Mouse (Mus musculus) liver, embryonic 12.5 days (tissue): ENCODE results near the gene Xpo4. TPM values are rescaled to one million over a fixed set of nuclear protein-coding genes. Genes with fewer than 3 reads are reported as not detected.

Experiments used
- ATAC-seq: fragments of 200-750 bp; cut with Nextera tagmentation; 2 replicates; pipeline ENCODE4 v1.8.0; 2017; ENCODE audit warnings: moderate number of reproducible peaks, mild to moderate bottlenecking, moderate library complexity
- H3K27ac ChIP-seq: fragments of 300-500 bp; sonication (generic); 2 replicates; pipeline ENCODE4 v1.5.1; 2016; ENCODE audit warnings: mild to moderate bottlenecking
- H3K27me3 ChIP-seq: fragments of 300-500 bp; sonication (generic); replicated peaks from 2 replicates; pipeline ENCODE4 v1.6.1; 2016; ENCODE audit warnings: mild to moderate bottlenecking, moderate library complexity
- H3K36me3 ChIP-seq: fragments of 300-500 bp; sonication (generic); 2 replicates; pipeline ENCODE4 v1.6.1; 2016; ENCODE audit warnings: mild to moderate bottlenecking, moderate library complexity
- H3K4me1 ChIP-seq: fragments of 300-500 bp; sonication (generic); 2 replicates; pipeline ENCODE4 v1.6.1; 2016
- H3K4me2 ChIP-seq: fragments of 300-500 bp; sonication (generic); 2 replicates; pipeline ENCODE4 v1.6.1; 2016; ENCODE audit warnings: mild to moderate bottlenecking, moderate library complexity
- H3K4me3 ChIP-seq: fragments of 300-500 bp; sonication (generic); 2 replicates; pipeline ENCODE4 v1.5.1; 2016; ENCODE audit warnings: mild to moderate bottlenecking, moderate library complexity
- H3K9ac ChIP-seq: fragments of 300-500 bp; sonication (generic); 2 replicates; pipeline ENCODE4 v1.6.1; 2016; ENCODE audit warnings: mild to moderate bottlenecking, moderate library complexity
- H3K9me3 ChIP-seq: fragments of 300-500 bp; sonication (generic); replicated peaks from 2 replicates; pipeline ENCODE4 v1.6.1; 2016; ENCODE audit warnings: mild to moderate bottlenecking, moderate library complexity
- WGBS: fragments of 180-500 bp; shearing (Covaris S2); methylation state at CpG from one replicate; pipeline ENCODE4 v1.1.7; 2016; ENCODE audit not compliant: insufficient replicate concordance; 5-methylcytosine and 5-hydroxymethylcytosine counted together
- polyA plus RNA-seq: library from polyadenylated mRNA; unstranded; fragments of >200 nt; fragmentation: Nextera tagmentation; extraction: Ambion mirVana; gene quantifications from 2 replicates; pipeline ENCODE4 v1.2.1, GENCODE M21; 2016

Gene Xpo4
- polyA plus RNA-seq = 28.9 and 29.3 TPM in 2 replicates

DNA sequence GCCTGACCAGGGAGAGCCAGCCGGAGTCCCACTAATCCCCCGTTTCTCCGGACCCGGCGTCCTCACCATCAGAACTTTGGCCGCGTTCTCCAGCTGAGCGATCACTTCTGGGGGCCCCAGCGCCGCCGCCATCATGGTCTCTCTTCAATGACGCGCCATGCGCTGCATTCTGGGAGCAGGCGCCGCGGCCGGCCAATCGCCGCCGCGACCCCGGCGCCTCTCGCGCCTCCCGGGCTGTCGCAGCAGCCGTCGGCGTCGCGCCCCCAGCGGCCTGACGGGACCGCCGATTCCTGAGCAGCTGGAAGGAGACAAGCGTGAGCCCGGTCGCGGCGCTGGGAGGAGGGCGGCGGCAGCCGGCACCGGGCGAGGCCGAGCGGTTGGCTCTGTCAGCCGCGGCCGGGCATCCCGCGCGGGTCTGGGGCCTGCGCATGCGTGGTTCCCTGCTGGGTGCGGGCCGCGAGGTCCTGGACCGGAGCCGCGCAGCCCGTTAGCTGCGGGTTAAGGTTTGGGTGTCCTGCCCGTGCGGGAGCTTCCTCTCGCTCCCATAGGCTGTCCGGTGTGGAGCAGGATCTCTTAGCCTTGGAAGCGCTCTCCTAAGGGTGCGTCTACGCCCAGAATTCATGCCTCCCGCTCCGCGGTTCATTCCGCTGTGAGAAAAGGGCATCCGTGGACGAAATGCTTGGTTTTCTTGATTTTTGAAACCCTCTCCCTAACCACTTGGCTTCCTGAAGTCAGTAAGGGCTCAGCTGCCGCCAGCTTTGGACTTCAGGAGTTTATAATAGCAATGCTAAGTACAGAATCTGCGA lies at the start of gene Xpo4:
Gene Xpo4 (minus strand): TSS at position 609 of the 806 bp plus-strand sequence.
- Histone ChIP-seq H3K27me3 (no peaks in the 10 kb centered on the region), H3K9ac (peak within 1 kb of the TSS; percentile 91), H3K4me3 (peak within 1 kb of the TSS; percentile 81), H3K4me1 (peaks cover 42% of the 10 kb centered on the region), H3K36me3 (peaks cover 9% of the 10 kb centered on the region; the same call in 1 of the 2 replicates), H3K27ac (peak within 1 kb of the TSS; percentile 98), H3K4me2 (peak within 1 kb of the TSS; percentile 76), H3K9me3 (no peaks in the 10 kb centered on the region)
- peak; percentile 90 for ATAC-seq
- under 1% methylated on average over 73 of the region's 80 CpGs for WGBS

DNA sequence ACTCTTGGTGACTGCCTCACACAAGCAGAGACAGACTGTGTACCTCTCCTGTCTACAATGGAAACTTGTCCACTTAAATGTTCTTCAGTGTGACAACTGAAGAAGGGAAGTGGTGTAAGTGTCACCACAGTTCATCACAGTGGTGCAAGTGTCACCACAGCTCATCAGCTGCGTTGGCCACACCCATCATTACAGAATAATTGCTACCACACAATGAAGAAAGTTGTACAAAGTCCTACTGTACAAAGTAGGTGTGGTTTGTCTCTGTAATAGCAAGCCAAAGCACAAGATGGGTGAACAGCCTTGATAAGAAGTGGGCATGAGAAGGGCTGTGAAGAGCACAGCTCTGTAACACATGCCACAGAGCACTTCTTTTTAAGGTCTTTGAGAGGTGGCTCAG lies 47.7 kb upstream of the Xpo4 start:
- Histone ChIP-seq H3K27ac (no peak overlapping the region), H3K27me3 (no peaks in the 10 kb centered on the region), H3K4me3 (no peak overlapping the region), H3K4me2 (no peak overlapping the region), H3K9ac (no peak overlapping the region), H3K4me1 (peaks cover 36% of the 10 kb centered on the region), H3K36me3 (0 out of 2 replicates have a peak, but pooled peaks cover 3% of the 10 kb centered on the region), H3K9me3 (no peaks in the 10 kb centered on the region)
- ATAC-seq = peak; percentile 66
- 38% methylated on average over 1 of the region's 1 CpGs for WGBS

DNA sequence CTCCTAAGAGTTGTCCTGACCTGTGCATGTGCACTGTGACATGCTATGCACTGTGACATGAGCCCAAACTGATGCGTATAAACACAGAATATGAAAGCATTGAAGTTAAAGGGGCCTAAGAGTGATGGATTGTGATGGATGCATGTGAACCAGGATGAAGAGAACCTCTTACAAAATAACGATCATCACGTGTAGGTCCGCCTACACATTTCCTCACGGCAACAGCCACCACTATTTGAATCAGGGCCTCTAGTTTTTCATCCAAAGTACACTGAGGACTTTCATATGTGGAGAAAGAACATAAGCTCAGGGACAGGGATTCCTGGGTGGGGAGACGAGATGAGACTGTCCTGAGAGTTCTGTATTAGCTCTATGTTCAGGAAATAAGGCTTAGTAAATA lies 45.8 kb upstream of the Xpo4 start:
- no peak for ATAC-seq
- no peak overlapping the region for H3K4me3 ChIP-seq
- no peak overlapping the region for H3K4me2 ChIP-seq
- H3K4me1 ChIP-seq = peaks cover 44% of the 10 kb centered on the region
- H3K27me3 ChIP-seq = no peaks in the 10 kb centered on the region
- H3K9ac ChIP-seq = no peak overlapping the region
- no peaks in the 10 kb centered on the region for H3K36me3 ChIP-seq
- H3K9me3 ChIP-seq = no peaks in the 10 kb centered on the region
- WGBS = 83% methylated on average over 6 of the region's 6 CpGs
- H3K27ac ChIP-seq = no peak overlapping the region

DNA sequence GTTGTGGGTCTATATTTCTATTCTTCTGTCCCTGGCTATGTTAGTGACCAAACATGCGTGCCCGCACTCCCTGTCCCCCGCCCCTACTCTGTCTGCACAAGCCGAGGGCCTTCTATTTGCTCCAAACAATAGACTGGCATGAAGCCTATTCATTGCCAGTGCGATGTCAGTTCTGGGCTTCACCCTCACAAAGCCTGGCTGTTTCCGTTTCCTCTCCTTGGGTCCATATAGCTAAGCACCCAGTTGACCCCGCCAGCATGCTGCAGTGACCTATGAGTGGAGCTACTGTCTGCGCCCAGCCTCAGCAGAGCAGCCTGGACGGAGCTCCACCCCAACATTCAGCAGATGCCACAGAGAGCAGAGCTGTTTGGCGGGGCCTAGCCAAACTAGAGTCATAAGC lies 43.9 kb upstream of the Xpo4 start:
- 75% methylated on average over 10 of the region's 10 CpGs for whole genome bisulfite sequencing
- H3K9me3 ChIP-seq = no peaks in the 10 kb centered on the region
- H3K4me1 ChIP-seq = peaks cover 44% of the 10 kb centered on the region
- no peaks in the 10 kb centered on the region for H3K36me3 ChIP-seq
- ATAC-seq = no peak
- no peak overlapping the region for H3K4me3 ChIP-seq
- no peak overlapping the region for H3K27ac ChIP-seq
- H3K9ac ChIP-seq = no peak overlapping the region
- no peaks in the 10 kb centered on the region for H3K27me3 ChIP-seq
- no peak overlapping the region for H3K4me2 ChIP-seq

DNA sequence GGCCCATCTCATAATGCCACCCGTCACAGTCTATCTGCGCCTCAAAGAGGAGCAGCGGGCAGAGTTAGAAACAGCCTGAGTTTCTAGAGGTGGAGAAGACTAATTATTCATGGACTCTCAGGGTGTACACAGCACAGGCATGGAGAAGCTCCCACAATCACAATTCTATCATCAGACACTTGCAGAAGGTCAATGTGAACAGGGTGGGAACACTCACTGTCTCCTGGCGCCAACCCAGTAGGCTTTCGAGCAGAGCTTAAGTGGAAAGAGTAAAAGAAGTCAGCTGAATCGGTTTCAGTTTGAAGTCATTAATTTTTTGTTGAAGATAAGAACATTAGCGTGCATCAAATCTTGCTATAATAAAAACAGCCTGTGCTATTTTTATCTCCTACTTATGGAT lies 43.4 kb upstream of the Xpo4 start:
- Histone ChIP-seq H3K27ac (no peak overlapping the region), H3K4me1 (peaks cover 42% of the 10 kb centered on the region), H3K4me3 (no peak overlapping the region), H3K4me2 (no peak overlapping the region), H3K27me3 (no peaks in the 10 kb centered on the region), H3K9ac (no peak overlapping the region), H3K36me3 (no peaks in the 10 kb centered on the region), H3K9me3 (no peaks in the 10 kb centered on the region)
- ATAC-seq = no peak
- 81% methylated on average over 7 of the region's 7 CpGs for WGBS

DNA sequence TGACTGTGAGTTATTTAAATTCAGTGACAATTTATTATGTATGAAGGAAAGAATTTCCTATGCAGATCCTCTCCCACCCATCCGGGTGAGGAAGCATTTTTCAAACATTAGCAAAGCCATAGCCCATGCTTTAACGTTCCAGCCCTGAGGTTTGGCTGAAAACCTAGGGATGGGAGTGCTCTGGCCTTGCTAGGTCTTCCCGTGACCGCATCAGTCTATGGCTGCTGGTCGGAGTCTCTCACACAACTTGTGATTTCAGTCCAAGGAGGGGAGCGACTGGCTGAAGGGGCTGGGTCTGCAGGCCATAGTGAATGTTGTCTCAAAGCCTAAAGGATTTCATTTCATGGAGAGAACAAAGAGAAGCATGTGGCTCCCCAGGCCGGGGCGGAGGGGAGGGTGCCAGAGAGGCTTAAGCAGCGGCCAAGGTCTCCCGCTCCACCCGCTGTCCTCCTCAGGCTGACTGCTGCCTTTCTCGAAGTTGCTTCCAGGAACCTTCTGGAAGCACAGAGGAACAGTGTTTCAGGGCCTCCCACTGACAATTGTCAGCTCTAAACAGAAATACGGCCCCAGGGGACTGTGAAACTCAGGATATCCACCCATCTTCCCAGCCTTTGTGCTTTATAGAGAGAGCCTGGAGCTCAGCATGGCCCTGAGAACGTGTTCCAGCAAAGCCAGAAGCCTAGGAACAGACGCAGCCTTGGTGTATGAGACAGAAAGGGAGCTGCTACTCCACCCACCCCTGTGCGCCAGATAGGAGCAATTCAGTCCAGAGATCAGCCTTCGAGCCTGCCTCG lies 42.1 kb upstream of the Xpo4 start:
- WGBS = 65% methylated on average over 18 of the region's 18 CpGs
- Histone ChIP-seq H3K27me3 (no peaks in the 10 kb centered on the region), H3K4me2 (no peak overlapping the region), H3K36me3 (peaks cover 4% of the 10 kb centered on the region; the same call in 1 of the 2 replicates), H3K9me3 (no peaks in the 10 kb centered on the region), H3K9ac (no peak overlapping the region), H3K27ac (no peak overlapping the region), H3K4me3 (no peak overlapping the region), H3K4me1 (peaks cover 29% of the 10 kb centered on the region)
- ATAC-seq = peak; percentile 58; the same call in 1 of the 2 replicates

DNA sequence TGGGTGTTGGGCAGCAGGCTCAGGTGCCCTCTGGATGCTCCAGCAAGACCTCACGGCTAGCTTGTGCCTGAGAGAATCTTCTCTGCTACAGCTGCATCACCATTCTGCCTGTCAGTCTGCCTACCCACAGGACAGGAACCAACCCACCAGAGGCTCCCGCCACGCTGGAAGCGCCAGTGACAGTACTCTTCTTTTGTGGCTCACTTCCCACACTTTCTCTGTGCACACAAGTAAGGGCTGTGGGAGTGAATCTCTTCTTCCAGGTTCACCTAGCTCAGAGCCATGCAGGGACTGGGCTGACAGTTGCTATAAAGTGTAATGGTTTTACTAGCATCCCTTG lies 41.5 kb upstream of the Xpo4 start:
- no peak overlapping the region for H3K9ac ChIP-seq
- H3K36me3 ChIP-seq = peaks cover 7% of the 10 kb centered on the region; the same call in 1 of the 2 replicates
- no peak overlapping the region for H3K27ac ChIP-seq
- ATAC-seq = no peak
- 73% methylated on average over 4 of the region's 4 CpGs for WGBS
- no peaks in the 10 kb centered on the region for H3K9me3 ChIP-seq
- H3K4me3 ChIP-seq = no peak overlapping the region
- H3K4me2 ChIP-seq = no peak overlapping the region
- H3K27me3 ChIP-seq = no peaks in the 10 kb centered on the region
- peaks cover 28% of the 10 kb centered on the region for H3K4me1 ChIP-seq

DNA sequence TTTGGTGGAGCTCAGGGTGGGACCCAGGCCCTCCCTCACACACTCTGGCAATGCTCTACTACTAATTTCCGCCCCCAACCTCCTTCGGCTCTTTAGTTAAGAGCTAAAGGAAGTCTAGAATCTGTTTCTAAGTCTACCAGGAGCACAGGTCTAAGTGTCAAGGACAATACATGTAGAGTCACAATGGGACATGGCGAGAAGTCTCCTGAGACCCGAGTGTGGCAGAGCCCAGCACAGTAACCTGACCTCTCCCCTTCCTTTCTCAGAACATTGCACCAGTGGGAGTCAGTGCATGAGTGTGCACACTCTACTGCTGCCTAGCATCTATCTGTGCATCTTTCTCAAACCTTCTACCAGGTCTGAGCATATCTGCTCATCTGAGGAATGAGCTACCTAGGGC lies 40.5 kb upstream of the Xpo4 start:
- Histone ChIP-seq H3K27ac (no peak overlapping the region), H3K4me3 (no peak overlapping the region), H3K9ac (no peak overlapping the region), H3K27me3 (no peaks in the 10 kb centered on the region), H3K4me1 (peaks cover 23% of the 10 kb centered on the region), H3K4me2 (no peak overlapping the region), H3K9me3 (no peaks in the 10 kb centered on the region), H3K36me3 (peaks cover 7% of the 10 kb centered on the region; the same call in 1 of the 2 replicates)
- ATAC-seq = no peak
- WGBS = 80% methylated on average over 4 of the region's 4 CpGs

DNA sequence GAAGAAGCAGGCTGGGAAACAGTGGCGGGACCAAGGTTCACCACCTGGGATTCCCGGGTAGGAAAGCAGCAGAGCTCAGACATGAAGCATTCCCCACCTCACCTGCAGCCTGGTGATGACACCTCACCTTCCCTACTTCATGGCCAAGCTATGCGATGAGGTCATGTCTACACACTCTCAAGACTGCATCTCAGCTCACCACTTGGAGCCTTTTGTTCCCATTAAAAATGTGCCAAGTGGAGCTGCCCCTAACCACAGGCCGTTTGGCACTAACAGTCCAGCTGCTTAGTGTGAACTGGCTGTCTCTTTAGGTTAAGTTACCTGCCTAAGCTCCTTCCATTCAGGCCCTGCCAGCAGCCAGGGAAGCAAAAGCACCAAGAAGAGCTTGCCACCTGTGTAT lies 39.8 kb upstream of the Xpo4 start:
- H3K4me2 ChIP-seq = no peak overlapping the region
- no peaks in the 10 kb centered on the region for H3K9me3 ChIP-seq
- ATAC-seq = no peak
- no peaks in the 10 kb centered on the region for H3K27me3 ChIP-seq
- no peak overlapping the region for H3K4me3 ChIP-seq
- 78% methylated on average over 4 of the region's 4 CpGs for WGBS
- peaks cover 12% of the 10 kb centered on the region for H3K36me3 ChIP-seq
- H3K27ac ChIP-seq = no peak overlapping the region
- H3K4me1 ChIP-seq = peaks cover 16% of the 10 kb centered on the region
- H3K9ac ChIP-seq = no peak overlapping the region

DNA sequence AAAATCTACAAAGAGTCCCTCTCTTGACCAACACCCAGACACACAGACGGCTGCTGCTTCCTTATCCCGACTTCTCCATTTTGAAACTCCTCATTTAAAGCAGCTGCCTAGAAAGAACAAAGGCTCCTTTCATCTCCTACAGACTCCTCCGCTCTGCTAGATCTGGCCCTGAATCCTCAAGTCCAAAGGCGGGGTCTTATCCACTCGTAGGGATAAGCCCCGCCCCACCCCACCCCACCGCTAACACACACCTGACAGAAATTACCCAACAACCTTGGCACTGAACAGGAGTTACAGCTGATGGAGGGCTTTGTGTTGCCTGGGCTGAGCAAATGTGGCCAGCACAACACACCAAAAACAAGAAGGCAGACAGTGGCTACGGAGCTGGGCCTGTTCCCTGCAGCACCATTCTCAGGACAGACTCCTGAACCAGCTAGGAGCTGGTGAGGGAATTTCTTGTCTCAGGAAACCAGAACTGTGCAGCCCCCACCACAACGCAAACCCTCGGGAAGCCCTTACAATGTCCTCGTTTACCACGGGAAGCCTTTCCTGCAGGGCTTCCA lies 36.8 kb upstream of the Xpo4 start:
- Histone ChIP-seq H3K27me3 (no peaks in the 10 kb centered on the region), H3K4me2 (no peak overlapping the region), H3K9me3 (no peaks in the 10 kb centered on the region), H3K9ac (no peak overlapping the region), H3K4me1 (peaks cover 5% of the 10 kb centered on the region; the same call in 1 of the 2 replicates), H3K36me3 (peaks cover 33% of the 10 kb centered on the region), H3K27ac (no peak overlapping the region), H3K4me3 (no peak overlapping the region)
- 67% methylated on average over 12 of the region's 12 CpGs for WGBS
- no peak for ATAC-seq

DNA sequence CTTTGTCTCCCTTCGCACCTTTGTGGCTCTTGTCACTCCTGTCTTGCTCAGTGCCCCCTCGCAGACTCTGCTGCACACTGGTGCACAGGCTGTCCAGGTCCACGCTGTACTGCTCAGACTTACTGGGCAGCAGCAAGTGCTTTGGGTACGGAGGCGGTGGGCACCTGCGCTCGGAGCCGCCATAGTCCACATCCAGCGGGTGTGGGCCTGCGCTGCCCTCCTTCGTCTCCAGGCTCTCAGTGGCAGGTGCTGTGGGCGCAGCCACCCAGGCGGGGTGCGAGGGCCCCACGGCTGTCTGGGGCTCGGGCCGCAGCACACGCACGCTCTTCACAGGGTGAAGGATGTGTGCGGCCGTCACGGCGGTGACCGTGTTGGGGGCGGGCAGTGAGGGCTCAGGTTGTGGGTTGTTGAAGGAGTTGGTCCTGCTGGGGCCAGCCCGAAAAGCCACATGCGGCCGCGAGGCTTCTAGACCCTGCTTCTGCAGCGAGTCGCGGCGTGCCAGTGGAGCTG lies 34.3 kb upstream of the Xpo4 start:
- H3K27me3 ChIP-seq = no peaks in the 10 kb centered on the region
- no peak overlapping the region for H3K4me2 ChIP-seq
- 90% methylated on average over 33 of the region's 33 CpGs for WGBS
- H3K4me1 ChIP-seq = peaks cover 5% of the 10 kb centered on the region; the same call in 1 of the 2 replicates
- no peaks in the 10 kb centered on the region for H3K9me3 ChIP-seq
- H3K4me3 ChIP-seq = no peak overlapping the region
- no peak overlapping the region for H3K27ac ChIP-seq
- ATAC-seq = no peak
- H3K9ac ChIP-seq = no peak overlapping the region
- peaks cover 51% of the 10 kb centered on the region for H3K36me3 ChIP-seq

DNA sequence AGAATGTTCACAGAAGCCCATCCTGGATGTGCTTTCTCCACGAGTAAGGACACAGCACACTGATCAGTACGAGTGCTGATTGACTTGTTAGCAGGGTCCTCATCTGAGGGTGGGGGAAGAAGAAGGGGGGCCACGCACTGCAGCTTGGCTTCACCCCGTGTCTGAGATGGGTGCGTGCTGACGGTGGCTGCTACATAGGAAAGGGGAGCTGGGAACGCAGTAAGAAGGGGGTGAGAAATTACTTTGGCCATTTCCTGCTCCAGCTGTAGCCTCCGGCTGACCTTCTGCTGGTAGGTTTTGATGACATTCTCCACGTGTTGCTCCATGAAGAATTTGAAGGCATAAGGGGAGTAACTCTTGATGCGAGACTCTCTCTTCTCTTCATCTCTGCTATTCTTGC lies 33.8 kb upstream of the Xpo4 start:
- ATAC-seq = no peak
- H3K4me2 ChIP-seq = no peak overlapping the region
- WGBS = 78% methylated on average over 10 of the region's 10 CpGs
- H3K9me3 ChIP-seq = no peaks in the 10 kb centered on the region
- H3K4me3 ChIP-seq = no peak overlapping the region
- no peak overlapping the region for H3K9ac ChIP-seq
- H3K27ac ChIP-seq = no peak overlapping the region
- H3K27me3 ChIP-seq = no peaks in the 10 kb centered on the region
- H3K4me1 ChIP-seq = peaks cover 5% of the 10 kb centered on the region; the same call in 1 of the 2 replicates
- peaks cover 56% of the 10 kb centered on the region for H3K36me3 ChIP-seq
